Mouse (Mus musculus) heart, adult 11 months (tissue): Measurements from ENCODE around the gene Tmco5.

Source experiments
- DNase-seq: peaks from one replicate; pipeline ENCODE4 v3.0.0; 2022

Tmco5 gene

DNA sequence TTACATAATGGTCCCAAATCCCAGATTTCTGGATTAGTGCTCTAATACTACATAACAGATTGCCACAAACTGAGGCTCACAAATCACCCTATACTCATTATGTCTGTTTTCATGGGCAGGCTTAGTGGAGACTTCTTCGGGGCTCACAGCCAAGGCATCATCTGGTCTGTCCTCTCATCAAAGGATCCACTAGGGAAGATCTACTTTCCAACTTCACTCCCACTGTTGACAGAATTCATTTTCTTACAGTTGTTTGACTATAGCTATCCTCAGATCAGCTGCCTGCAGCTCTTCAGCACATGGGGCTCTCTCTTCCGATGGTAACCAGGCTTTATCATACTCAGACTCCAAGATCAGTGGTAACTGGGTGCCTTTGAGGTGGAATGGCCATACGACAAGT lies 45.2 kb downstream of the Tmco5 start:
- peak; percentile 54 for DNase-seq

GRCm38 (mm10) chr2:116924292-116924691 lies 45.8 kb downstream of the Tmco5 start:
- DNase-seq, result peak; percentile 29

- no peak for DNase-seq
Observed at GRCm38 (mm10) chr2:116925230-116925629, 46.7 kb downstream of the Tmco5 start.

DNA sequence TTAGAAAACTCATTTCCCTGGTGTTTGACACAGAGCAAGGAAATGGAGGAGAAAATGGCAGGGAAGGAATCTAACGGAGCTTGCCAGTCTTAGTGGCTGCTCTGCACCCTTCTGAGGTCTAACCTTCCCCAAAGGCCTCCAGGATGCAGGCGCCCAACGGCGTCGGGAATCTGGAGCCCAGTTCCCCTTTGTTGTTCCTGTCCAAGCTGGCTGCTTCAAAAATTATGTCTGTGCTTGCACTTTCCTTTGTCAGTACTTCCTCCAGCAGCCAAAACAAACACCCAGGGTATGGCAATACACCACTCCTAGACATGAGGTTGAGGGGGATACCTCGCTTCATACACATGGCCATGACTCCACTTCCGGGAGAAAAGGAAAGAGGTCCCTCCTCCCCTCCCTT lies 53.7 kb downstream of the Tmco5 start:
- DNase-seq, result peak; percentile 97

DNA sequence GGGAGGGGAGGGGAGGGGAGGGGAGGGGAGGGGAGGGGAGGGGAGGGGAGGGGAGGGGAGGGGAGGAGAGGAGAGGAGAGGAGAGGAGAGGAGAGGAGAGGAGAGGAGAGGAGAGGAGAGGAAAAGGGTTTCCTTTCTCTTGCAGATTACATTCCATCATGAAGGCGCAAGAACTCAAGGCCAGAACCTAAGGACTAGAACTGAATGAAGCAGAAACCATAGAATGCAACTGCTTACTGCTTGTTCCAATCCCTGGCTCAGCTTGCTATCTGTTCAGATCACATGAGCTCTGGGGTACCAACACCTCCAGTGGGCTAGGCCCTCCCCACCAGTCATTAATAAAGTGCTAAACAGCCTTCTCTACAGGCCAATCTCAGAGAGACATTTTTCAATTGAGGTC lies 55.7 kb downstream of the Tmco5 start:
- DNase-seq, result peak; percentile 43

DNA sequence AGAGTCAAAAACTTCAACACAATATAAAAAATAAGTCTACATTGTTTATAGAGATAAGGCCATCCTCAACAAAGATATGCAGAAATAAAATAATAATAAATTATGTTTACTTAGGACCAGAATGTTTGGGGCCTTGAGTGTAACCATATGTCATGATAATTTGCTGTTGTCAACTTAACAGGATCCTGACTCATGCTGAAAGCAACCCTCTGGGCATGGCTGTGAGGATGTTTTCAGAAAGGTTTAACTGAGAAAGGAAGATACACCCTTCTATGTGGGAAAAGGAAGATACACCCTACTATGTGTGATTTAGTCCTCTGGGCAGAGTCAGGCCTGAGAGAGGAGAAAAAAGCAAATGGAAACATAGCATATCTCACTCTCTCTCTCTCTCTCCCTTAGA lies 56.3 kb downstream of the Tmco5 start:
- DNase-seq, result peak; percentile 23

GRCm38 (mm10) chr2:116936371-116936770 lies 57.9 kb downstream of the Tmco5 start:
- peak; percentile 30 for DNase-seq

GRCm38 (mm10) chr2:116937166-116937565 lies 58.7 kb downstream of the Tmco5 start:
- DNase-seq, result no peak

GRCm38 (mm10) chr2:116941816-116942215 lies 63.3 kb downstream of the Tmco5 start:
- DNase-seq, result peak; percentile 28
